Mouse (Mus musculus): ENCODE measurements around the gene Chaf1b. TPM values are rescaled to one million over a fixed set of nuclear protein-coding genes. Genes with fewer than 3 reads are reported as not detected.
A peak's percentile ranks its signal among the peaks of the same experiment; 100 is the strongest.

The Chaf1b gene
- 49.5 and 49.7 TPM in 2 replicates for polyA plus RNA-seq (2016; fragmentation: Nextera tagmentation; extraction: Ambion mirVana)

GRCm38 (mm10) chr16:93883423-93884085 lies at the start of gene Chaf1b:
Gene Chaf1b, plus strand, starts transcription at chr16:93883901.
- H3K4me1 ChIP-seq: peaks cover 12% of the 10 kb centered on the region
- H3K27ac ChIP-seq: no peak within 1 kb of the TSS

GRCm38 (mm10) chr16:93834076-93834475 lies 49.6 kb upstream of the Chaf1b start:
- H3K9ac ChIP-seq: no peak overlapping the region
- peaks cover 13% of the 10 kb centered on the region for H3K4me1 ChIP-seq
- no peak for ATAC-seq (ENCODE audit: low FRiP score, low read depth)
- no peak overlapping the region for H3K27ac ChIP-seq
- no peak overlapping the region for H3K4me3 ChIP-seq
- no peak overlapping the region for H3K4me2 ChIP-seq (replicated peaks)
- 100% methylated on average over 2 of the region's 2 CpGs for WGBS
- H3K9me3 ChIP-seq: no peaks in the 10 kb centered on the region
- no peaks in the 10 kb centered on the region for H3K36me3 ChIP-seq
- no peaks in the 10 kb centered on the region for H3K27me3 ChIP-seq (replicated peaks)

More at GRCm38 (mm10) chr16:93883423-93884085, at the start of gene Chaf1b:
- Histone ChIP-seq H3K4me3 (peak within 1 kb of the TSS; percentile 73), H3K36me3 (peaks cover 9% of the 10 kb centered on the region), H3K9me3 (no peaks in the 10 kb centered on the region), H3K4me2 (replicated peaks) (peak within 1 kb of the TSS; percentile 96), H3K9ac (peak within 1 kb of the TSS; percentile 67), H3K27me3 (replicated peaks) (no peaks in the 10 kb centered on the region)
- WGBS: under 1% methylated on average over 54 of the region's 54 CpGs
- peak; percentile 94 for ATAC-seq (ENCODE audit: low FRiP score, low read depth)

GRCm38 (mm10) chr16:93839049-93839448 lies 44.7 kb upstream of the Chaf1b start:
- Histone ChIP-seq H3K36me3 (no peaks in the 10 kb centered on the region), H3K9me3 (0 out of 2 replicates have a peak, but pooled peaks cover 4% of the 10 kb centered on the region), H3K27me3 (replicated peaks) (no peaks in the 10 kb centered on the region), H3K4me2 (replicated peaks) (no peak overlapping the region), H3K27ac (no peak overlapping the region), H3K4me3 (no peak overlapping the region), H3K4me1 (0 out of 2 replicates have a peak, but pooled peaks cover under 1% of the 10 kb centered on the region), H3K9ac (no peak overlapping the region)
- no peak for ATAC-seq (ENCODE audit: low FRiP score, low read depth)
- 98% methylated on average over 1 of the region's 1 CpGs for WGBS

GRCm38 (mm10) chr16:93850527-93850926 lies 33.2 kb upstream of the Chaf1b start:
- ATAC-seq (ENCODE audit: low FRiP score, low read depth): no peak
- Histone ChIP-seq H3K9ac (no peak overlapping the region), H3K36me3 (peaks cover 82% of the 10 kb centered on the region), H3K4me3 (no peak overlapping the region), H3K27ac (no peak overlapping the region), H3K27me3 (replicated peaks) (no peaks in the 10 kb centered on the region), H3K4me1 (no peaks in the 10 kb centered on the region), H3K9me3 (no peaks in the 10 kb centered on the region), H3K4me2 (replicated peaks) (no peak overlapping the region)
- WGBS: 96% methylated on average over 3 of the region's 3 CpGs

- Histone ChIP-seq H3K4me1 (no peaks in the 10 kb centered on the region), H3K27ac (no peak overlapping the region), H3K9me3 (no peaks in the 10 kb centered on the region), H3K27me3 (replicated peaks) (no peaks in the 10 kb centered on the region), H3K9ac (no peak overlapping the region), H3K36me3 (peaks cover 73% of the 10 kb centered on the region), H3K4me2 (replicated peaks) (no peak overlapping the region), H3K4me3 (no peak overlapping the region)
- WGBS: 93% methylated on average over 4 of the region's 4 CpGs
- no peak for ATAC-seq (ENCODE audit: low FRiP score, low read depth)
Observed at GRCm38 (mm10) chr16:93859967-93860366, 23.7 kb upstream of the Chaf1b start.

- no peak for ATAC-seq (ENCODE audit: low FRiP score, low read depth)
- Histone ChIP-seq H3K9me3 (no peaks in the 10 kb centered on the region), H3K36me3 (peaks cover 75% of the 10 kb centered on the region)
Observed at GRCm38 (mm10) chr16:93860686-93861085, 23.0 kb upstream of the Chaf1b start.

GRCm38 (mm10) chr16:93874841-93875240 lies 8.9 kb upstream of the Chaf1b start:
- no peak for ATAC-seq (ENCODE audit: low FRiP score, low read depth)
- H3K4me3 ChIP-seq: no peak overlapping the region
- no peak overlapping the region for H3K27ac ChIP-seq
- H3K9me3 ChIP-seq: no peaks in the 10 kb centered on the region
- peaks cover 72% of the 10 kb centered on the region for H3K36me3 ChIP-seq
- H3K9ac ChIP-seq: no peak overlapping the region
- no peaks in the 10 kb centered on the region for H3K4me1 ChIP-seq
- WGBS: 91% methylated on average over 13 of the region's 13 CpGs
- H3K27me3 ChIP-seq (replicated peaks): no peaks in the 10 kb centered on the region
- H3K4me2 ChIP-seq (replicated peaks): no peak overlapping the region

More at GRCm38 (mm10) chr16:93860686-93861085, 23.0 kb upstream of the Chaf1b start:
- Histone ChIP-seq H3K9ac (no peak overlapping the region), H3K4me1 (no peaks in the 10 kb centered on the region), H3K4me2 (replicated peaks) (no peak overlapping the region), H3K27ac (no peak overlapping the region), H3K4me3 (no peak overlapping the region), H3K27me3 (replicated peaks) (no peaks in the 10 kb centered on the region)

- H3K27ac ChIP-seq: no peak overlapping the region
Observed at GRCm38 (mm10) chr16:93877612-93878380, 5.9 kb upstream of the Chaf1b start.

GRCm38 (mm10) chr16:93884086-93884721 lies 503 bp downstream of the Chaf1b start:
- Histone ChIP-seq H3K27ac (no peak overlapping the region), H3K4me2 (replicated peaks) (peak overlapping the region; percentile 96), H3K36me3 (peaks cover 16% of the 10 kb centered on the region), H3K9me3 (no peaks in the 10 kb centered on the region), H3K27me3 (replicated peaks) (no peaks in the 10 kb centered on the region), H3K4me3 (peak overlapping the region; percentile 73), H3K9ac (peak overlapping the region; percentile 67), H3K4me1 (peaks cover 12% of the 10 kb centered on the region)
- peak; percentile 45 for ATAC-seq (ENCODE audit: low FRiP score, low read depth)
- under 1% methylated on average over 43 of the region's 43 CpGs for WGBS

More at GRCm38 (mm10) chr16:93877612-93878380, 5.9 kb upstream of the Chaf1b start:
- H3K9ac ChIP-seq: no peak overlapping the region
- H3K9me3 ChIP-seq: no peaks in the 10 kb centered on the region
- no peaks in the 10 kb centered on the region for H3K4me1 ChIP-seq
- H3K4me3 ChIP-seq: no peak overlapping the region
- ATAC-seq (ENCODE audit: low FRiP score, low read depth): no peak
- no peak overlapping the region for H3K4me2 ChIP-seq (replicated peaks)
- WGBS: 94% methylated on average over 6 of the region's 6 CpGs
- no peaks in the 10 kb centered on the region for H3K27me3 ChIP-seq (replicated peaks)
- peaks cover 45% of the 10 kb centered on the region for H3K36me3 ChIP-seq

GRCm38 (mm10) chr16:93884722-93885113 lies 1.0 kb downstream of the Chaf1b start:
- no peak overlapping the region for H3K27ac ChIP-seq
- peak overlapping the region; percentile 73 for H3K4me3 ChIP-seq
- WGBS: 51% methylated on average over 5 of the region's 5 CpGs
- H3K27me3 ChIP-seq (replicated peaks): no peaks in the 10 kb centered on the region
- peaks cover 16% of the 10 kb centered on the region for H3K36me3 ChIP-seq
- H3K9me3 ChIP-seq: no peaks in the 10 kb centered on the region
- ATAC-seq (ENCODE audit: low FRiP score, low read depth): no peak
- peaks cover 12% of the 10 kb centered on the region for H3K4me1 ChIP-seq
- H3K9ac ChIP-seq: peak overlapping the region; percentile 67; the same call in 1 of the 2 replicates
- peak overlapping the region; percentile 96 for H3K4me2 ChIP-seq (replicated peaks)

- Histone ChIP-seq H3K9me3 (no peaks in the 10 kb centered on the region), H3K4me3 (no peak overlapping the region), H3K4me1 (peaks cover 12% of the 10 kb centered on the region), H3K4me2 (replicated peaks) (no peak overlapping the region), H3K36me3 (peaks cover 47% of the 10 kb centered on the region), H3K27ac (no peak overlapping the region), H3K27me3 (replicated peaks) (no peaks in the 10 kb centered on the region), H3K9ac (no peak overlapping the region)
- 94% methylated on average over 6 of the region's 6 CpGs for WGBS
- ATAC-seq (ENCODE audit: low FRiP score, low read depth): no peak
Observed at GRCm38 (mm10) chr16:93888481-93888880, 4.8 kb downstream of the Chaf1b start.

GRCm38 (mm10) chr16:93890948-93891604 lies 7.4 kb downstream of the Chaf1b start:
- Histone ChIP-seq H3K4me3 (no peak overlapping the region), H3K27me3 (replicated peaks) (no peaks in the 10 kb centered on the region), H3K36me3 (peaks cover 59% of the 10 kb centered on the region), H3K4me1 (no peaks in the 10 kb centered on the region), H3K4me2 (replicated peaks) (no peak overlapping the region), H3K27ac (no peak overlapping the region), H3K9me3 (no peaks in the 10 kb centered on the region), H3K9ac (no peak overlapping the region)
- WGBS: 92% methylated on average over 12 of the region's 12 CpGs
- ATAC-seq (ENCODE audit: low FRiP score, low read depth): no peak
